Mouse (Mus musculus) adrenal gland, adult (tissue): ENCODE data around the gene Pelo.

ENCODE experiments used
- DNase-seq, 2 experiments: peaks; one replicate each; pipeline ENCODE4 v3.0.0; 2022 to 2023; ENCODE audit warnings: low spot score in 1 of 2; ENCODE audit not compliant: inconsistent age in 2 of 2

Pelo gene

DNA sequence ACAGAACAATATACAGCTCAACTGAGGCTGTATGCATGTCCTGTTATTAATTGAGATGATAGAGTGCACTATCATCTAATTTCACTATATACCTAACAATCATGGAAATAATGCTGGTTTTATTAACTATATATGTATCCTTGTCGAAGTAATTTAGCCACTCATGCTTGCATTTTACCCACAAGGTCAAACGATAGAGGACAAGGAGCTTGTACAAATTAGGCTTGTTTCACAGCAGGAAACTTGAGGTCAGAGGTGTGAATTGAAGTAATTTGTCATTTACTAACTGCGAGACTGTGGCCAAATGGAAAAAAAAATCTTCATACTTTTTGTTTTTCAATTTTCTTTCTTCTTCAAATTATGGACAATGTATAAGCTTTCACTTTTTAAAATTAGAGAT is 8.2 kb upstream of the Pelo start:
- DNase-seq = no peak

DNA sequence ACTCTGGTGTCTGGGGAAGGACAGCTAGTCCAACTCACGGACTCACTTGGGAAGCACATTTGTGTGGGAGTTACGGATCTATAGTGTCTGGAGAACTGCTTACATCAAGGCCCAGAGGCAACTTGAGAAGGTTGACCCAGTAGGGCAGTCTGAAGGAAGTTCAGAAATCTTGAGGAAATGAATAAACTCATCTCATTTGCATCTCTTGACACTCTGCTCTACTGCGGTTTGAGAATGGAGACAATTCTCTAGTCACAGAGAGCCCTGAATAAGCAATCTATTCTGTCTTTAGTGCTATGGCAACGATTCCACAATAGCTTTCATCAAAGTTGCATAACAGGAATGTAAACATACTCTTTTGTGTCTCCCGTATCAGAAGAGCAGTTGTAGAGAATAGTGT is 7.0 kb upstream of the Pelo start:
- DNase-seq = no peak

DNA sequence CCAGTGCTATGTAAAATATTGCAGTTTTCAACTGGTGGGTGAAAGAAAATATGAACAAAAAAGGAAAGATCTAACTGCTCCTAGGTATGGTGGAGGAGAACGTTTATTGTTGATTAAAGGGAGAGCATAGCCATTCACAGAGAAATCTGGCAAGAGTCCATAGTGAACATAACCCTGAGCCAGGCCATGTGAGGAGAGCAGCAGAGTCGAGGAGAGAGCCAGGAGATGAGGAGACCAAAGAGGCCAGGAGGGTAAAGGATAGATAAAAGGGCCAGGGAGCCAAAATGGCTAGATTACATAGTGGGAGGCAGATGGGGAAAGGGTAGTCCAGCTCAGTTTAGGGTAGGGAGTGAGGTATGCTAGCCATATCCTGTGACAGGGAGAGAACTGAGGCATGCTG is 6.2 kb upstream of the Pelo start:
- peak in 1 of 2 experiments; percentile 44 for DNase-seq

DNA sequence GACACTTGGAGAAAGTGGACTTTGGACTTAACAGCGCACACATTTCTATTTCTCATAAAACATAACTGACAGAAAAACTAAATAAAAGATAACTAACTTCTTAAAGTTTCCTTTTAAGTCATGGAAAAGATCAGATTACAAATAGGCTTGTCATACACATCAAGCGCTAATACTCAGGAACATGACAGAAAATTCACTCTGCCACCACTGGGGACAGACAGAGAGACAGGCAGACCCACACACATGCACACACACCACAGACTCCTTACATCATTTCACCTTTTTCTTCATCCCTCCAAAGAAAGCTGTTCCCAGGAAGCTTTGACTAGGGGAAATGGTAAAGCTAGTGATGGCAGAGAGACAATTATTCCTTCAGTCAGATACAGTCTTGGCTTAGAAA is 5.4 kb upstream of the Pelo start:
- no peak for DNase-seq

DNA sequence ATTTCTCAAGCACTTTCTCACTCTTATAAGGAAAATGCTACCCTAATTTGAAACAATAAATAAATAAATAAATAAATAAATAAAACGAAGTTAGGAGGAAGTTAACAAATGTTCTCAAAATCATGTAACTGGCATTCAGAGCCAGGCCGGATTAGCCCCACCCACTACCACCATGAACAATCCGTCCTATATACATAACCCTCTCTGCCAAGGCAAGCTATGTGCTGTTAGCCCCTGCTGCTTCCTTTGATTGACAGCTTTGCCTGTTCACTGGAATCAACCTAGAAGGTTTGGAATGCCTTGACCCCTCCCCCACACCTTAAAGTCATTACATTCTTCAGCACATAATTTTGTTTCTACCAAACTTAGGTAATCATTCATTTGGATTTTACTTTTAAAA is 1.5 kb upstream of the Pelo start:
- no peak for DNase-seq

DNA sequence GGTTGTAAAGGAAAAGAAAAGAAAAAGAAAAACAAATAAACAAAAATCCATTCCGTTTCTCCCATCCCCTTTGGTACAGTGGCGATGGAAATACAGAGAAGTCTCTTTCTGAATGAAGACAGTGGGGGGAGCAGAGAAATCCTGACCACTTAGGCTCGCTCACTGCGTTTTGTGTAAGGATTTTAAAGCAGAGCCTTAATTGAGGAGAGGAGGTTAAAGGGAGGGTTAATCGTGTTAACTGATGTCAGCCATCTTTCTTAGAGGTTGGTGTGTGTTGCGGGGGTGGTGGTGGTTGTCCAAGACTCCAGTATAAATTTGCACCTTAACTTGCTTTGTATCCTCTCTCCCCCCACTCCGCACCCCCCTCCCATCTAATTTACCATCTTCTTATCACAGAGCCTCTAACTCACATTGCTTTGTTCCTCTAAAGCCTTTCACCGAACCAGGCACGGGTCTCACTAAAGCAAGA is 1.0 kb upstream of the Pelo start:
- DNase-seq = no peak

DNA sequence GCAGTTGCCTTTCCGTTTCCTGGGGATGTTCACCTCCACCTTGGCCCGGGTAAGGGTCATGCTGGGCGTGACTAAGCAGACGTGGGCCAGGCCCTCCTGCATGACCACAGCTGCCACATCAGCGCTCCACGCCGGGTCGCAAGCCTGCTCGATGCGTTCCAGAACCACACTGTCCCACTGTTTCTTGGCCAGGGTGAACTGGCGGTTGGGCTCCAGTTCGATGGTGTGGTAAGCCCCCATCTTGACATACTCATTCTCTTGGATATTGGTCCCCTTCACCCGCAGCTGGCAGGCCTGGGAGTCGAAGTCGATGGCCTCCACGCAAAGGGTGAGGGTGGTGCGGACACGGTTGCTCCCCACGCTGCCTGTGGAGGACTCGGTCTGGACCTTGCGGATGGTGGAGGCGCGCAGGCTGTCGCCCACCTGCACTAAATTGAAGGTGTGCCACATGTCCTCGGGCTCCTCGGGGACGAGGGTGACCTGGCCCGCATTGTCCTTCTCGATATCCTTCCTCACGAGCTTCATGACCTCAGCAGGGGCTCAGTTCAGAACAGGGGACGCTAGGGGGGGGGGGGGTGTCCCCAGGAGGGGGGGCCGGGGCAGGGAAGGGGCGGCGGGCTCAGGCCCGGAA is 476 bp downstream of the Pelo start:
- DNase-seq = peak; percentile 49 to 78

DNA sequence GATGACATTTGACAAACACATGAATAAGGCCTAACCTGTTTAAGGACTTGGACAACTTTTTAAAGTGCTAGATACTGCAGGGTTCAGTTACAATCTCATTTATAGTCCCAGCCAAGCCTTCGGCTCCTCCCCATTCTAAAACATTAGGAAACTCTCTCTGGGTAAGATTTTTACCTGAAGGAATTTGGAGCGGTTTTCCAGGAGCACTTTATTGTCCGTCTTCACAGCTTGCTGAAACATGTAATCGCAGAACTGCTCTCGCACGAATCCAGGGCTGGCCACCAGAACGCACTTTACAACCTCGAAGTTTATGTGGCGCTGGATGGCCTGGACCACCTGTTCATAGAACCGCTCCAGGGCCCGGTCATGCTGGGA is 979 bp downstream of the Pelo start:
- DNase-seq = no peak

DNA sequence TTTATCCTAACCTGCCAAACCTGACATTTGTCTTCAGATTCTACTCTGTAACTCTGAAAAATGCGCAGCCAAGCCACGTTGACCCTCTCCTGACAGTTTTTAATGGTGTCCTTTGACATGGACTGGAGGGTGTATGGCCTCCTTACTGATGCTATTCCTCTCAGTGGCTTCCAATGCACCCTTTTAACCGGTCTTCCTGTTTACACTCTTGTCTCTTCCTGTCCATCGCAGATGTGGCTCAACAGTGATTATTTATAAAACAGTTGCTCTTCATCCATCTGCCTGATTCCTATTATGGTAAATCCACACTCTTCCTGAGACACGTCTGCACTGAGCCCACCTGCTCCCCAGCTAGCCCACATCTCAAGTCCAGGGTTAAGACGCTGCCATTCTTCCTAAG is 4.0 kb downstream of the Pelo start:
- DNase-seq = no peak

DNA sequence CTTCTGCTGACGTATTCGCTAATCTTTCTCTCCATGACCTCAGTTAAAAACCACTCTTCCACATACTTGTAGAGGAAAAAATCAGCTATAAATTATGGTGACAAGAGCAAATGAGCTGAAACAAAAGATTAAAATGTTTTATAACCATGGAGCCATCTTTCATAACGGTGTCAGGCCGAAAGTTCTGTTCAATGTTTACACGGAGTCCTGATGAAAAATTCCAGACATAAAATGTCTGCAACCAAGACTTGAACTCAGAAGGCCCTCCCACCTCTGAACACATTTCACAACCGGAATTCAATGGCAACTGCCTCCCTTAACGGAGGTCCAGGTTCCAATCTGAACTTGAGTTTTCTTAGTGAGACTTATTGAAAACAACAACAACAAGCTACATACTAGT is 7.6 kb downstream of the Pelo start:
- no peak for DNase-seq

DNA sequence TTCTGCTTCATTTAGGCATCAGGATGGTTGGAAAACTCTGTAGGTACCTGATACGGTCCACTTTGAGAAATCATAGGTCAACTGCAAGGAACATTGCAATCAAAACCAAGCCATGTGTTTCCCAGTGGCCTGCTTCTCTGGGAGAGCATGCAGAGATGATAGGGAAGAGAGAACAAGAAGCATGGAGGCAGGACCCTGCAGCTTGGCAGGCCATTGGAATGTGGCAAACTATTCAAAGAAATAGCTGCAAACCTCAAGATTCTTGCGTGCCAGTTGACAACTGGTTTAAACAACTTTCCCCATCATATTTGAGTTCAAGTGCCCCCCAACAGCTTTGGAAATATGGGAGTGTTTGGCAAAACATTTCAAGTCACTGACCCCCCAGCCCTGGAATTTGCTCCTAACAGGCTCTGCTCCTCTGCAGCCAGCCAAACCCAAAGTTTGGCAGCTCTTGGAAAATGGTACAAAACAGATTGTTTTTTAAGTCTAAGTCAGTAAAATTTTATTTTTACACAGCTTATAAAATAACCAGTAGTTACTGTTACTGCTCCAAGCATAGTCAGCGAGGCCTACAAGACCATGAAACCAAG is 9.9 kb downstream of the Pelo start:
- DNase-seq = no peak

DNA sequence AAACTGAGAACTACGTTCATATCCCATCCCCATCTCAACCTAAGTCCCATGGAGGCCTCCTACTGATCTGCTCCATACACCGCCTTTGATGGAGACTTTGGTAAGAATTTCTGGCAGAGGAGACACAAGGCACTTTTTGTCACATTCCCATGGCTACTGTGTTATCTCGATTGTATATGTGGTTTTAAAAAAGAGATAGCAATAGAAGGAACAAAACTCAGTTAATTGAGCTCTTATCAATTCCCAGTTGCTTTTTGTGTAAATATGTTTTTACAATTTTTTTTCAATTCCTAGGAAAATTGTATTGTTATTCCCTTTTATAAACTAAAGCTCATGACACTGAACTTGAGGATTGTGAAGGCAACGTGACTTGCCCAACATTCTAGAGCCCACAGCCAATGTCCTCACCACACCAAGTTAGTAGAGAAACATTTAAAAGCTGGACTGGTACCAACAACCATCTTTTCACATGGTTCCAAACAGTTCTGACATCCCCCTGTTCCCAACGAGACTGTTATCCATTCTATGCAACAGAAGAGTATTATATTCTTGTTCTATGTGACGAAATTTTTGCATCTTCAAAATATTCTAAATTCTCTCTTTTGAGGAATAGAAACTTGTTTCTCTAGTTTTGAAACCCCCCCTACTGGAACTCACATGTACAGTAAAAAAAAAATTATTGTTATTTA is 10.8 kb downstream of the Pelo start:
- DNase-seq = no peak

DNA sequence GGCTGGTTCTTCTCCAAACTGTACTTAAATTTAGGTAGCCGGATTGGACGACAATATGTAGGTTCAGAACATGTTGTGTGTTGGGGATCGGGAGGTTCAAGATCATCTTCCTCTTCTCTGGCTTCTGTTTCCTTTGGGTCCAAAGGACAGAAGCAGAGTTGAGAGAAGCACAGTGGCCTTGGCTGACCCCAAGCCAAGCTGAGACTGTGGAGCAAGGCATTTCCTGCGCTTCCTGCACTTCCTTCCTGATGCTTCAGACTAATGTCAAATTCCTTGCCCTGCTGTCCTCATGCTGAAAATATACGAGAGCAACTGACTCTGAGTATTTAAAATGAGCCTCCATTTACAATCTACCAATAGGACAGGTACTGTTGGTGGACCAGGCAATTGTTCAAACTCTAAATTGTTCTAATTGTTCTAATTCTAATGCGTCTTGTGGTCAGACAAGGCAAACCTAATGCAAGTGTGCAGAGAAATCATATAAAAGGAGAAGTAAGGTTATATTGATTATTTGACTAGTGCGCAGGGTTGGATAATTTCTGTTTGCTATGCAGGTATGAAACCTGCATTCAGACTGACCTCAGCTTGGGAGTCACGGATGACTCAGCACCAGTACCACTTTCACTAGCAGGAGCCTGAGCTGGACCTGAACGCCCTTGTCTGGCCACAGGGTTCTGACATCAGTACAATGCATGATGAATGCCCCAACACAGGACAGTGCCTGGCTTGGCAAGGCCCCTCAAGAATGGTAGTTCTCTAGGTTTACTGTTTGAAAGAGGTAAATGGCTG is 12.4 kb downstream of the Pelo start:
- DNase-seq = peak in 1 of 2 experiments; percentile 47

DNA sequence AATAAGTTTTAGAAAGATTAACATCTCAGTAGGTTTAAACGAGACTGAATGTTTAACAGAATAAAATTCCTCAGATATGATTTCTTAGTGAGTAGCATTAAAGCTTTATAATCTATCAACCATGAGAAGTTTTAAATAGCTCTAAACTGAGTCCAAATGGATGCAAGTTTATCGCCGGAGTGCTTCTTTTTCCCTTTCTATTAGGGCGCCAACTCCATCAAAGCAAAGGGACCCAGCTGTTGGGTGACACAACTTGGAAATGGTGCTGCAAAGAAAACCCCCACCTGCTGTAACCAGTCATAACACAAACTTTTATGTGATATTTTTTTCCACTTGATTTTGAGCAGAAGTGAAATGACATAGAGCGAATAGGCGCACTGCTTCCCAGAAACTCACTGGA is 17.6 kb downstream of the Pelo start:
- no peak for DNase-seq

DNA sequence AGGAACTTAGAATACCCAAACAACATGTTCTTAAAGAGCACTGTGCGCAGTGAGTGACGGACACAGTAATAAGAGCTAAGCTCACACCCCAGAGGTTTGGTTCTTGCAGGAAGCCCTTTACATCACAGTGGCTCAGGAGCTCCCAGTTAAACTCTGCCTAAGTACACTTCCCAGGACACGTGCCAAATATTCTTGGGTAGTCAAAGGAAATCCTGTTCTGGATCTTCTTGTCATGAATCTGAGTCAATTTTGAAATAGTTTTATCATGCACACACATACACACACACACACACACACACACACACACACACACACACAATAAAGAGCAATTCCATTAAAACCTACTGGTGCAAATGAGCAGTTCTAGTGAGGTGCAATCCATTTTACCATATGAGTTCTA is 18.6 kb downstream of the Pelo start:
- peak in 1 of 2 experiments; percentile 47 for DNase-seq

DNA sequence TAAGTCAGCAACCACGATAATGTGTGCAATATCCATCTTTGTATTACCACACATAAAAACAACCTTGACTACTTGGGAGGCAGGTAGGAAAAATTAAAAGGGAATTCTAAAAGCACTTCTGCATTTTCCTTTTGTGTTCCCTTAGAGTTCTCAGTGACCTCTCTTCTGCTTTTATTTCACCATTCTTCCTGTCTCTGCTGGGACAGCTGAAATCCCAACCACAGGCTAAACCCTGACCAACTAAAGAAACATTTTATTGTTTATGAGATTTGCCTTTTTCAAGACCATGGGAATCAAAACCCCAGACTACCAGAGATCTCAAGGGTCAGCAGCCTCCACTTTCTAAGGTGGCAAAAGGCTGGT is 22.0 kb downstream of the Pelo start:
- no peak for DNase-seq

DNA sequence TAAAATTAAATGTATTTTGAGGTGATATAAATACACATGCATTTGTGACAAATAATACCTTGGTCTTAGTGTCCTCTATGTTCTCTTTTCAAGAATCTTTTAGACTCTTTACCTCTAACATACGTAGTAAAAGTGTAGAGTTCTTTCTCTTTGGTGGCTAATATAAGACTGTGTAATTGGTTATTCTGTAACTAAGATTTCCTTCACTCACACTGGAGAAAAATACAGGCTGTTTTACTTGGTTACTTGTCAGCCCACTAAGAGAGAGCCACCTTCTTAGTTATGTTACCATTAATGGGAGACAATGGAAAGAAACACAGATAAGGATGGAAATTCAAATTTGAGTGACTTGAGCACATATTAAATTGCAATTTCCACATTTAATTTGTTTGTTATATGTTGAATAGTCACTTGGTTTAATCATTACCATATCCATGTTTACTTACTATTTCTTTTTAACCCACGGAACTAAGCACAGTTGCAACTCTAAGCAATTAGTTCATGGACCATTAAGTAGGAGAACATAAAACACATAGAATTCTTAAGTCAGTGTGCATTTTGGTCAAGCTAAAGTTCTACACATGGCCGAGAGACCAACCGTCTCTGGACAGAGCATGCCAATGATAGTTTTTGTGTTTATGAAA is 22.5 kb downstream of the Pelo start:
- no peak for DNase-seq

DNA sequence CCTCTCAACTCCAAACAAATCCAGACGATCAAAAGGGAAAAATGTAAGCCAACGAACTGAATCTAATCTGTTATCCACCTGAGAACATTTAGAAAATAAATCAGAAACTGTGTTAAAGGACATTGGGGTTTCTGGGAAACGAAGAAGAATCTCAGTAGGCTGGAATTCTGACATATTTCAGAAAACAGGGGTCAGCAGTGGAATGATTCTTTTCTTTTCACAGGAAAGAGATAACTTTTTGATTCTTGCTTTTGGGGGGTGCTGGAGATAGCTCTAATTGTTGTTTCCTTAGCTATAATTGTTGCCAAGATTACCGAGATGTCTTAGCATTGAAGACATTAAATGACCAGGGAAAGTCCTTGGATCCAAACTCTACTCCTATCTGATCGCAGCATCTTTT is 32.4 kb downstream of the Pelo start:
- no peak for DNase-seq

DNA sequence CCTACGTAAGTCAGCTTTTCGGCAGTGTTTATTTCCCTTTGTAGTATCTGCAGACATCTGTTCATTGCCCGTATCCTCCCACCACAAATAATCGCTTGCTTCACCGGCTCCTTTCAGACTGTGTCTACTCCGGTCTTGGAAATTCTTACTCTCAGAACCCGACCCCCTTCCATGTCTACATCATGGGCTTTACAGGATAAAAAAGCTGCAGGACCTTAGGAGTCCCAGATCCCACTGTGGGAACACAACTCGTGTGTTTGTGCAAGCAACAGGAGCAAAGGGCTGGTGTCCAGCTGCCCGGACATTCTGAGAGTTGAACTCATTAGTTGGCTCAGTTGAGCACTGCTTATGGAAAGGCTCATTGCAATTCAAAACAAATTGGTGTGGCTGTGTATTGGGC is 35.2 kb downstream of the Pelo start:
- DNase-seq = peak in 1 of 2 experiments; percentile 46

DNA sequence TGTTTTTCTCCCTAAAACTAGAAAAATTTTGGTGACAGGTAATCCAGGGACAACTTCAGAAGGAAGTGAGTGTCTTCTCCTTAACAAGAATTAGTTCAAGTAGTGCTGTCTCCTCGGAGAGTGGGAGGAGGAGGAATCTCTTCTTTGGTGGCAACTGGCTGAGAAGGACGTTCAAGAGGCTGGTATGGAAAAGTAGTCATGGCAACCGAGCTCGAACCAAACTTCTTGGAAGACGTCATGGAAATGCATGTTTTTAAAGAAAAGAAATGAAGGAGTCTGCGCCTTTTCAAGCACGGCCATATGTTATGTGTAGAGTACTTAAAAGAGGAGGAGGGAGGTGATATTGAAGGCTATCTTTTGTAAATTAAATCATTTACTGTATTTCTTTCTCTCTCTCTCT is 37.4 kb downstream of the Pelo start:
- no peak for DNase-seq
